Mouse (Mus musculus) left cerebral cortex, adult 2 months (tissue): ENCODE measurements at regions not wholly inside any gene's neighbourhood (a gene's known extent, or its start where the extent isn't known, plus 50 kb on each side); places are given as distances from the start of the nearest gene placed in this dataset.

Experiments
- DNase-seq, 2 experiments: peaks; one replicate each; pipeline ENCODE4 v3.0.0; 2021 to 2022; ENCODE audit warnings: low spot score in 2 of 2, mixed read lengths in 1 of 2; ENCODE audit errors: extremely low spot score in 1 of 2
- H3K27ac ChIP-seq: fragments of 200-600 bp; 2 replicates; pipeline ENCODE4 v1.8.1; 2022
- H3K4me3 ChIP-seq: fragments of 200-600 bp; 2 replicates; pipeline ENCODE4 v1.8.1; 2022
- CTCF ChIP-seq: fragments of 200-600 bp; IDR thresholded peaks from 2 replicates; pipeline ENCODE4 v1.8.1; 2022; ENCODE audit warnings: antibody characterized with exemption, mild to moderate bottlenecking, moderate library complexity
- intact Hi-C: fragments of 180-260 bp; cut with DNase I; formaldehyde crosslinking; loops from one replicate; pipeline ENCODE4 v1.15.1; 2025

DNA sequence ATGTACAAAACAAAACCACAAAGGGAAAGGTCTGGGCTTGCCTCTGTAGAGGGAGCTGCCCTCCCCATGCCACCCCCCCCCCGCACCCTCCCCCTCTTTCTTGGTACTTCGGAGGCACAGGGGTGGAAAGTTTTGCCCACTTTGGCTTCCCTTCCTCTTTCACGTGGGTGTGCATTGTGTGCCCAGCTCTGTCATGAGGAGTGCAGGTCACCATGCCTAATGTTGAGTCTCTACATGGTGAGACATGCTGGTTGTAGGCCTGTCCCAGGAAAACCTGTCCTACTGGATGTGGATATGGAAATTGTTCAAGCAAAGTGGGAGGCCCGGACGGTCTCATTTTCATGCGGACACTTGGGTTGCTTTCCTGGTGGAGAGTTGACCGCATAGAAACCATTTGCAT lies 93.2 kb downstream of the Klf5 start:
- Histone ChIP-seq H3K27ac (no peak overlapping the region), H3K4me3 (no peak overlapping the region)
- TF ChIP-seq CTCF: no peak
- intact Hi-C loops: no loop called here
- DNase-seq: no peak

DNA sequence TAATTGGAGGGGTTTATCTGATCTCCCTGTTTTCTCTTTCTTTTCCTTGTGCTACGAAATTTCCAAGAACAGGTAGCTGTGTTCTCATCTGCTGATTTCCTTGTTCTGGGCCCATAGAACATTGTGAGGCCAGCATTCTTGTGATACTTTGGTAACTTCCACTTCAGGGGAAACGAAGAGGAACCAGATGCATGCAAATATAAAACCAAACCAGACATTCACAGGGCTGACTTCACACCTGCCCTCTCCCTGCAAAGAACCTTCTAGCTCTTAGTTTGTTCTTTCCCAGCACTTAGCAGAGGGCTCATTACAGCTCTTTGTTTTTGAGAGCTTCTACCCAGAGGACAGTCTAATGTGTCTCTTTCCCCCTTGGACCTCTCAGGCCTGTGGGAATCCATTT lies 94.3 kb downstream of the Klf5 start:
- DNase-seq: no peak
- intact Hi-C loops: no loop called here
- no peak overlapping the region for H3K27ac ChIP-seq
- no peak overlapping the region for H3K4me3 ChIP-seq
- no peak for TF ChIP-seq CTCF

DNA sequence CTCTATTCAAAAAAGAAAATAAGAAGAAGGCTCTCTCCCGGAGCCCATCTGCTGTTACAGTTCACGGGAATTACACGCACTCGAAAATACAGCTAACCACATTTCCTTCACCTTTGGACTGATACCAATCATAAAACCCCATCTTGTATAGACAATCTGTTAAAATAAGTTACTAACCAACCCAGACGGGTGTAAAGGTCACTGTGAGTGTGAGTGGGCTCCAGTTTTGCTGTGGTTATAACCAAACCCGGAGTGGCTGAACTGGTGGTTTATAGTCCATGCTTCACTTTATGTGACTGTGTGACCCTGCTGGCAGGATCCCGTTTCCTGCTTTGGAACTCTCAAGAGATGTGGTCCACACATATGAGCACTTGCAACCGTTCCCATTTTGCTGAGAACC lies 95.1 kb downstream of the Klf5 start:
- intact Hi-C loops: no loop called here
- TF ChIP-seq CTCF: no peak
- H3K27ac ChIP-seq: no peak overlapping the region
- H3K4me3 ChIP-seq: no peak overlapping the region
- DNase-seq: no peak

DNA sequence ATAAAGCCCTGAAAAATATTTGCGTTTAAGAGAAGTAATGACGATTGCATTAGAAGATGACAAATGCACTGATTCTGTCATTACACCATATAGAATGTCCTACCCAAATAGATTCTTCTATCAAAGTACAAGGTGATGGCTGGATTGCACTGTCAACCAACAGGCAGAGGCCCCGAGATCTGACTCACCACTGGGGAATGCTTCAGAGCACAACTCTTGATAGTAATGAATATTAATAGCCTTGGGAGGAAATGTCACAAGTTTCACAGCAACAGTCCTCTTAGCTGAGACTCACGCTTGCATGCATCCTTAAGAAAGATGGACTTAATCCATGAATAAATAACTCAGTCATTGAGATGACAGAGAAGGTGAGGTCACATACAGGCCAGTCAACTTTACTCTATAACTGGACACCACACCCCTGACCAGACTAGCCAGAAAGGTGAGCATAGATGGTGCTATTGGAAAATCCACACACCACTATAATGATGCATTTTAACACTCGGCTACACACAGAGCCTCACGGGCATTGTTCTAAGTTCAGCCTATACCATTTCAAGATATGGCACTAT lies 104.8 kb downstream of the Klf5 start:
- TF ChIP-seq CTCF: no peak
- Histone ChIP-seq H3K4me3 (no peak overlapping the region), H3K27ac (no peak overlapping the region)
- DNase-seq: no peak
- intact Hi-C loops: no loop called here

DNA sequence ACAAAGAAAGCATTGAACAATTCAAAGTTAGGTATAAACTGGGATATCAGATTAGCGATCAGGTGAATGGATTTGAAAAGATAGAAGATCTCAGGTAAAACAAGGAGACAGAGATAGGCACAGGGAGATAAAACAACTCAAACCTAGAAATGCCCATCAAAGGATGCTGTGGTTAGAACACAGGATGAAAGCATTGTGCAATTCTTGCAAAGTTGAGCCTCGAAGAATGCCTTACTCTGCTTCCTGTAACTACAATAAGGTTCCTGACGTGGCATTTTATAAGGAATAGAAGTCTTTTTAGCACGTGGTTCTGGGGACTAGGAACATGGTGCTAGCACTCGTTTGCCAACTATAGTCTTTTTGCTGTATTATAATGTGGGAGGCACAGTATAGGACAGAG lies 106.7 kb downstream of the Klf5 start:
- intact Hi-C loops: no loop called here
- TF ChIP-seq CTCF: no peak
- no peak for DNase-seq
- Histone ChIP-seq H3K4me3 (no peak overlapping the region), H3K27ac (no peak overlapping the region)

DNA sequence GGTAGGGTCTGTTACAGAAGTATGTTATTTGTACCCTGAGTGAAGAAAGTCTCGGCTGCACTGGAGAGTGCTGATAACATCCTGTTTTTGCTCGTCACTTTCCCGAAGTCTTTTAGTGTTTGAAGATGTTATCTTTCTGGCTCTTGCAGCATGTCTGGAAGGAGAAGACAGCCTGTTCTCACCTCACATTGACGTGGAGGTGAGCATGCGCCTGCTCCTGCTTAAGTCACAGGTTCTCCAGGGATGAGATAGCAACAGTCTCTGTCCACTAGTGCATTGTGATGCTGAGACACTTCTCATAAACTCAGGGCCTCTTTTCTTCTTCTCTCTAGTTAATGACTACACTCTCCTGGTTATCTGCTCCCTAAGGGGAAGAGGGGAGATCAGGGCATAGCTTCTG lies 113.3 kb downstream of the Klf5 start:
- Histone ChIP-seq H3K4me3 (no peak overlapping the region), H3K27ac (no peak overlapping the region)
- intact Hi-C loops: no loop called here
- no peak for DNase-seq
- no peak for TF ChIP-seq CTCF

DNA sequence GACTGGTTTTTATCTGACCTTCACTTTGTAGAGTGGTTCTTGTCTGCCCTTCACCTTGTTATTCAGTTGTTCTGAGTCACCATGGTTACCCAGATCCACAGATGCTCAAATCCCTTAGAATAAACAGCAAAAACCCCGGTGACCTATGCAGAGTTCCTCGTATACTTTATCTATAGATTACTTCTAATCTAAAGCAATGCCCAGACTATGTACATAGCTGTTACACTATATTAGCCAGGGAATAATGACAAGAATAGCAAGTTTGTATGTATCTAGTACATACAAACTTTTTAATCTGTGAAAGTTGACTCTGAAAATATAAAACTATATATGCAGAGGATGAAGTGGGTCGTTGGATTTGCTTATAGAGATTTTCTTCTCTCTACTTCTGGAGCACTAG lies 117.7 kb downstream of the Klf5 start:
- intact Hi-C loops: no loop called here
- no peak for TF ChIP-seq CTCF

DNA sequence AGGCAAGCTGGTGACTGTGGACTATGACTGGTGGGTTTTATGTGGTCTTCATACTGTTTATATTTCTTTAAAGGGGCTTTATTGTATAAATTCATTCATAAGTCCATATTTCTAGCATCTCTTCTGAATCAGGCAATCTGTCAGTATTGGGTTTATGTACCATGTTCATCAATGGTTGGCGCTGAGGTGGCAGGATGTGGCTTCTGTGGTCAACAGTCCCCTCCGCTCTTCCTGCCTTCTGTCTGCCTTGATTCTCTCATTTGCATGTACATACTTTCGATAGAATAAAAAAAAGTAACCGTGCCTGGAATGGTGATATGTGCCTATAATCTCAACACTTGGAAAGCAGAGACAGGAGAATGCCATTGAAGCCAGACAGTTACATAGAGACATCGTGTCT lies 120.5 kb downstream of the Klf5 start:
- DNase-seq: no peak
- H3K27ac ChIP-seq: no peak overlapping the region
- intact Hi-C loops: no loop called here
- TF ChIP-seq CTCF: no peak
- no peak overlapping the region for H3K4me3 ChIP-seq

More for the DNA sequence above, 117.7 kb downstream of the Klf5 start:
- no peak overlapping the region for H3K4me3 ChIP-seq
- DNase-seq: no peak
- no peak overlapping the region for H3K27ac ChIP-seq

DNA sequence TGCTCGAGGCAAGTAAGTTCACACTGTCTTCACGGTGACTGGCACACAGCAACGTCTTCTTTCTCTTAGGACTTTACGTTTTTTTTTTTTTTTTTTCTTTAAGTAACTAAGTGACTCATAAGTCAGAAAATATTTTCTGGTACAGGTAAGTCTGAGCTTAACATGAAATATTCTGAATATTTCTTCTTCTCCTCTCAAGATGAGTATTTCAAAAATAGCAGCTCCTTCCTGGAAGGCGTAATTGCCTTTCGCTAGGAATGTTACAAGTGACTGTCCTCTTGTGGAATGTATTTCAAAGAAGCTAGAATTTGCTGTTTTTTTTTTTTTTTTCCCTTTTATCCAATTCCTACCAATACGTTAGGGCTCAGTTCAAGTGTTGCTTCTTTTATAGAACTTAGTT lies 124.8 kb downstream of the Klf5 start:
- H3K27ac ChIP-seq: no peak overlapping the region
- DNase-seq: no peak
- intact Hi-C loops: no loop called here
- H3K4me3 ChIP-seq: no peak overlapping the region
- TF ChIP-seq CTCF: no peak

DNA sequence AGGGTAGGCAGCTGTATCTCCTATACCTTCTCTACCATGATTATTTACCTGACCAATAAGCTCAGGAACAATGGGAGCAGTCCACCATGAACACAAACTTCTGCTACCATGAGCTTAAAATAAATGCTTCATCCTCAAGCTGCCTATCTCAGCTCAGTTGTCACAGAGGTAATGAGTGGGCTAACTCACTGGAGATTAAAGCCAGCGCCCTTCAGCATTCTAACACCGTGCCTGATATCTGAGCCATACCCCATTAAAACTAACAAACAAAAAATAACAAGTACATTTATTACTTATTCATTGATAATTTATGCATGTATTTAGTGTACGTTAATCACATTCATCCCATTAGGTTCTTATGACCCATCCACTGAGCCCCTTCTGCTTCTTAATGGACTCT lies 128.6 kb downstream of the Klf5 start:
- no peak for TF ChIP-seq CTCF
- no peak for DNase-seq
- intact Hi-C loops: no loop called here
- no peak overlapping the region for H3K27ac ChIP-seq
- no peak overlapping the region for H3K4me3 ChIP-seq

DNA sequence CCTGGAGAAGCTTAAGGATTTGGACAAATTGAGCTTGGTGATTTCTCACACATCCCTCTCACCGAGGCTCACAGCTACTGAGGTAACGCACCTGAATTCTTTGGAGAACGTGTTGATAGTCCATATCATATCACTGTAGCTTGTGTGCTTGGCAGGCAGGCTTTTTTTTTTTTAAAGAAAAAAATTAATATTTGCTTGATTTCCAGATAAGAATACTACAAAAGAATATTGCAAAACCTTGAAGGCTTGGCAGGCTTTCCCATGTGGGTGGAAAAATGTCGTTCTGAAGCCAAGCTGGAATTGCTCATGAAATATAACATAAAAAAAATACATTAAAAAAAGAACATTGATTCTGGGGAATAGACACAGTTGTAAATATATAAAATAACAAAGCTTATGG lies 131.8 kb downstream of the Klf5 start:
- H3K27ac ChIP-seq: no peak overlapping the region
- no peak for TF ChIP-seq CTCF
- DNase-seq: peak; percentile 17 to 27
- no peak overlapping the region for H3K4me3 ChIP-seq
- intact Hi-C loops: no loop called here

DNA sequence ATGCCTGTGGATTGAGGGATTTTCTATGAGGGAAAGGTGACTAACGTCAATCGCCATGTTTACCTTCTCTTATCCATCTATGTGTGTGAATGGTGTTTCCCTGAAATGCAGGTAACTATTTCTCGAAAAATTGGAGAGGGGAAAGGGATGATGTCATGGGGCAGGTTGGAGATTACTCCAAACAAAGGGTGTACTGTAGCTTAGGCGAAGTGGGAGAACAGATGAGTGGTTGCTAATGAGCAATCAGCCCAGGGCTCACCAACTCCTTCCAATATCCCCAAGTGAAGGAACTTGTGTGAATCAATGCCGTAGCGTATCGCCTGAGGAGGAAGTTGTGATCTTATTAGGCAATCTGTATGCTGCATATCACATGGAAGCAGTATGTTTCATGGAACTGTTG lies 133.2 kb downstream of the Klf5 start:
- no peak for DNase-seq
- H3K27ac ChIP-seq: no peak overlapping the region
- intact Hi-C loops: no loop called here
- no peak overlapping the region for H3K4me3 ChIP-seq
- no peak for TF ChIP-seq CTCF

DNA sequence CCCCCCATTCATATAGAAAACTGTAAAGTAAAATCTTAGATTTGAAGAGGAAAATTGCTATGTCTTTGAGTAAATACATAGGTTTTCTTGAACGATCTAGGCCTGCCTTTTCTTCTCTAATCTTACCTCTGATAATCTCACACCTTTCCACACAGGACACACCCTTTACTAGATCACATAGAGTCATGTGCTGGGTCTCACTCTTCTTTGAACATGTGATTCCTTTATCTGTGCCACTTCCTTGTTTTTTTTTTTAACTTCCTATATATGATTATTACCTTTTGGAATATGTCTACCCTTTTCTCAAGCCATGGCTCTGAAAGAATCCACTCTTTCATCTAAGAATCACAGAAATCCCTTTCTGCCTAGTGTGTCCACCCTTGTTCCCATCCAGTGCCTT lies 136.2 kb downstream of the Klf5 start:
- no peak overlapping the region for H3K27ac ChIP-seq
- no peak for DNase-seq
- no peak overlapping the region for H3K4me3 ChIP-seq
- no peak for TF ChIP-seq CTCF
- intact Hi-C loops: no loop called here

DNA sequence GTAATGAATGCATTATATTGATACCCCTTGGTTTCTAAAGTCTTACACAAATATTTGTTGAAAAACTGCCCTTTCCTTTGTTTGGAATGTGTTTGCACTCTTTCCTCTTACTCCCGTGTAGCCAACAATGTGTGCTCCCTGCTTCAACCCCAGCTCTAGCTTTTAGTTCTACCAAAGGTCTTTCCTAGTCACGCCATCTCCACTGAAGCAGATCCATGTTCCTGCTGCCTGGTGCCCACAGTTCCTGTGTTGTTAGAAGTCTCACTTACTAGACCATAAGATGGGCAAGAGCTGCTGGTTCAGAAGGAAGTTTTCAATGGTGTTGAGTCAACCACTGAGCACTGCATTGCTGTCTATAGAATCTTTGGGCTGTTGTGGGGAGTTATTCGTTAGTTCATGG lies 137.0 kb downstream of the Klf5 start:
- intact Hi-C loops: no loop called here
- no peak overlapping the region for H3K4me3 ChIP-seq
- DNase-seq: no peak
- no peak for TF ChIP-seq CTCF
- no peak overlapping the region for H3K27ac ChIP-seq
